Mouse (Mus musculus): ENCODE measurements around the gene Sco2. TPM values are rescaled to one million over a fixed set of nuclear protein-coding genes. Genes with fewer than 3 reads are reported as not detected.

The Sco2 gene
- total and polyA plus RNA-seq, 3 experiments = 34.6 to 58.9 TPM; not detected in 1

GRCm38 (mm10) chr15:89398146-89398545 lies 24.5 kb upstream of the Sco2 start:
- H3K9ac ChIP-seq (ENCODE audit: control insufficient read depth, low read depth, low read length, poor library complexity, severe bottlenecking) = no peak overlapping the region
- no peak for DNase-seq (ENCODE audit: low read depth, low spot score)
- peaks cover 6 to 14% of the 10 kb centered on the region in 2 experiments for H3K4me1 ChIP-seq (ENCODE audit: control insufficient read depth in 1 of 2, insufficient read depth in 2 of 2, low read length in 2 of 2)
- no peak for TF ChIP-seq RCOR1 (IDR thresholded peaks at IDR 0.05; ENCODE audit: low read depth, low read length)
- TF ChIP-seq CTCF (IDR thresholded peaks at IDR 0.05 in 2 of 3, conservative IDR thresholded peaks at IDR 0.05 in 1 of 3; ENCODE audit: control insufficient read depth in 1 of 3, insufficient read depth in 1 of 3, low read depth in 2 of 3, low read length in 3 of 3, poor library complexity in 1 of 3, severe bottlenecking in 1 of 3) = no peak
- TF ChIP-seq ZC3H11A (IDR thresholded peaks at IDR 0.05; ENCODE audit: low read depth, low read length) = no peak
- TF ChIP-seq TAL1 (IDR thresholded peaks at IDR 0.05; ENCODE audit: low read length) = no peak
- no peak for TF ChIP-seq EP300 (IDR thresholded peaks at IDR 0.05; ENCODE audit: low read depth in 1 of 2, low read length in 2 of 2)
- TF ChIP-seq ETS1 (IDR thresholded peaks at IDR 0.05; ENCODE audit: low read depth, low read length) = no peak
- TF ChIP-seq JUND (IDR thresholded peaks at IDR 0.05; ENCODE audit: low read depth, low read length) = no peak
- no peak for TF ChIP-seq POLR2A (IDR thresholded peaks at IDR 0.05; ENCODE audit: control insufficient read depth in 1 of 2, insufficient read depth in 1 of 2, low read depth in 1 of 2, low read length in 2 of 2, poor library complexity in 1 of 2)
- no peak for TF ChIP-seq POLR2AphosphoS5 (IDR thresholded peaks at IDR 0.05; ENCODE audit: borderline replicate concordance, low read depth, low read length)
- TF ChIP-seq E2F4 (IDR thresholded peaks at IDR 0.05; ENCODE audit: borderline replicate concordance, low read depth, low read length) = no peak
- no peak for TF ChIP-seq BHLHE40 (IDR thresholded peaks at IDR 0.05; ENCODE audit: borderline replicate concordance, low read depth, low read length)
- no peak for TF ChIP-seq ZMIZ1 (IDR thresholded peaks at IDR 0.05; ENCODE audit: low read depth, low read length)
- H3K27ac ChIP-seq (ENCODE audit: control insufficient read depth, low read depth, low read length) = no peak overlapping the region
- peaks cover 0 to 6% of the 10 kb centered on the region in 2 experiments; a peak in 2 of 4 replicates for H3K36me3 ChIP-seq (ENCODE audit: control insufficient read depth in 1 of 2, insufficient read depth in 2 of 2, low read length in 2 of 2)
- no peaks in the 10 kb centered on the region for H3K79me2 ChIP-seq (ENCODE audit: control insufficient read depth, insufficient read depth, low read length, poor library complexity)
- H3K4me3 ChIP-seq (ENCODE audit: control insufficient read depth in 1 of 2, insufficient read depth in 1 of 2, low read depth in 2 of 2, low read length in 2 of 2) = no peak overlapping the region
- no peaks in the 10 kb centered on the region for H3K9me3 ChIP-seq (replicated peaks; ENCODE audit: insufficient read depth, low read length)
- H3K27me3 ChIP-seq (ENCODE audit: control insufficient read depth in 1 of 2, insufficient read depth in 2 of 2, low read length in 2 of 2) = peaks cover 0 to 5% of the 10 kb centered on the region in 2 experiments; a peak in 1 of 4 replicates

- peaks cover 0 to 6% of the 10 kb centered on the region in 2 experiments; a peak in 2 of 4 replicates for H3K36me3 ChIP-seq (ENCODE audit: control insufficient read depth in 1 of 2, insufficient read depth in 2 of 2, low read length in 2 of 2)
- no peak overlapping the region for H3K4me3 ChIP-seq (ENCODE audit: control insufficient read depth in 1 of 2, insufficient read depth in 1 of 2, low read depth in 2 of 2, low read length in 2 of 2)
- no peaks in the 10 kb centered on the region for H3K79me2 ChIP-seq (ENCODE audit: control insufficient read depth, insufficient read depth, low read length, poor library complexity)
- no peak for TF ChIP-seq SIN3A (IDR thresholded peaks at IDR 0.05; ENCODE audit: low read length)
- no peak for TF ChIP-seq UBTF (IDR thresholded peaks at IDR 0.05; ENCODE audit: borderline replicate concordance, insufficient read depth, low read depth, low read length)
- no peak for TF ChIP-seq MEF2A (IDR thresholded peaks at IDR 0.05; ENCODE audit: extremely low read depth, insufficient replicate concordance, low read depth, low read length, poor library complexity, severe bottlenecking)
- no peak for TF ChIP-seq SMC3 (IDR thresholded peaks at IDR 0.05; ENCODE audit: low read depth, low read length)
- no peak for TF ChIP-seq ZNF384 (IDR thresholded peaks at IDR 0.05; ENCODE audit: low read depth, low read length)
- TF ChIP-seq MYC (IDR thresholded peaks at IDR 0.05; ENCODE audit: low read depth, low read length) = no peak
- no peak for TF ChIP-seq HCFC1 (IDR thresholded peaks at IDR 0.05; ENCODE audit: low read depth, low read length)
- TF ChIP-seq ZMIZ1 (IDR thresholded peaks at IDR 0.05; ENCODE audit: low read depth, low read length) = no peak
- no peak for TF ChIP-seq TBP (IDR thresholded peaks at IDR 0.05; ENCODE audit: low read depth, low read length)
- no peak for TF ChIP-seq CTCF (IDR thresholded peaks at IDR 0.05 in 2 of 3, conservative IDR thresholded peaks at IDR 0.05 in 1 of 3; ENCODE audit: control insufficient read depth in 1 of 3, insufficient read depth in 1 of 3, low read depth in 2 of 3, low read length in 3 of 3, poor library complexity in 1 of 3, severe bottlenecking in 1 of 3)
- TF ChIP-seq GABPA (IDR thresholded peaks at IDR 0.05; ENCODE audit: low read depth, low read length) = no peak
- TF ChIP-seq POLR2AphosphoS5 (IDR thresholded peaks at IDR 0.05; ENCODE audit: borderline replicate concordance, low read depth, low read length) = no peak
- H3K9me3 ChIP-seq (replicated peaks; ENCODE audit: insufficient read depth, low read length) = no peaks in the 10 kb centered on the region
- H3K4me1 ChIP-seq (ENCODE audit: control insufficient read depth in 1 of 2, insufficient read depth in 2 of 2, low read length in 2 of 2) = peaks cover 6 to 14% of the 10 kb centered on the region in 2 experiments
- peaks cover 0 to 5% of the 10 kb centered on the region in 2 experiments; a peak in 1 of 4 replicates for H3K27me3 ChIP-seq (ENCODE audit: control insufficient read depth in 1 of 2, insufficient read depth in 2 of 2, low read length in 2 of 2)
- no peak overlapping the region for H3K9ac ChIP-seq (ENCODE audit: control insufficient read depth, low read depth, low read length, poor library complexity, severe bottlenecking)
- DNase-seq (ENCODE audit: low read depth, low spot score) = no peak
- no peak overlapping the region for H3K27ac ChIP-seq (ENCODE audit: control insufficient read depth, low read depth, low read length)
These were observed 23.2 kb upstream of the Sco2 start for GRCm38 (mm10) chr15:89396883-89397282.
